In genomic region chr19:47339165-47339564, GRCm38 (mm10) we compare ENCODE assay signal across 8 mouse cellular contexts.
DNase-seq lines count a peak whose midpoint lies in the region; ATAC-seq and TF ChIP-seq lines count a peak whose summit lies in the region.

No protein-coding gene starts in this region.

- peak overlapping the region in 1 of 2 experiments; percentile 17; a peak in 1 of 4 replicates for H3K4me3 ChIP-seq in ES-E14 (ENCODE audit: insufficient read depth in 1 of 2, low read depth in 1 of 2, low read length in 2 of 2, poor library complexity in 1 of 2, severe bottlenecking in 1 of 2)
- H3K4me3 ChIP-seq in forebrain, embryonic 11.5 days (ENCODE audit: low read depth, low read length), result peak overlapping the region; percentile 22
- peak overlapping the region; percentile 38 for H3K4me3 ChIP-seq in layer of hippocampus, adult 2 months
- H3K4me3 ChIP-seq in lung, postnatal 0 days (ENCODE audit: low read depth, low read length), result no peak overlapping the region

- in situ Hi-C loops in ES-E14 (cut with MboI; ENCODE audit: low sequenced_read_pairs in 2 of 2, unreplicated experiment in 2 of 2), result loop anchor here in 1 of 2 experiments (5.0 kb wide), 1 partner anchor 72 kb away; no protein-coding TSS in a partner anchor

- intact Hi-C loops in heart, postnatal 10 days (cut with DNase I), result loop anchor here (2.0 kb wide), 1 partner anchor 160 kb away; the partner anchor contains the start of gene Neurl1a

- TF ChIP-seq EP300 in lung, postnatal 0 days (IDR thresholded peaks at IDR 0.05), result no peak

- H3K36me3 ChIP-seq in ES-E14 (ENCODE audit: control insufficient read depth, insufficient read depth, low read length, poor library complexity, severe bottlenecking), result no peaks in the 10 kb centered on the region
- no peaks in the 10 kb centered on the region for H3K36me3 ChIP-seq in forebrain, embryonic 11.5 days (ENCODE audit: control insufficient read depth, insufficient read depth, low read length)
- no peaks in the 10 kb centered on the region for H3K36me3 ChIP-seq in lung, postnatal 0 days (ENCODE audit: insufficient read depth, low read length)

- peak; percentile 98 for TF ChIP-seq CTCF in layer of hippocampus, adult 2 months (conservative IDR thresholded peaks at IDR 0.05)
- peak; percentile 92 for TF ChIP-seq CTCF in lung, postnatal 0 days (IDR thresholded peaks at IDR 0.05)

- peak overlapping the region; percentile 16; the same call in 1 of the 2 replicates for H3K9ac ChIP-seq in ES-E14 (ENCODE audit: insufficient read depth, low read depth, low read length, poor library complexity, severe bottlenecking)
- H3K9ac ChIP-seq in forebrain, embryonic 11.5 days (ENCODE audit: low read length), result no peak overlapping the region; the same call in 1 of the 2 replicates
- H3K9ac ChIP-seq in lung, postnatal 0 days (replicated peaks; ENCODE audit: low read depth), result no peak overlapping the region

- peak; percentile 86 for DNase-seq in ES-E14 (ENCODE audit: low read depth, low spot score)
- peak; percentile 49 for DNase-seq in c-Kit-positive CD71-positive TER-119-negative erythroid progenitor cells, embryonic 14.5 days (ENCODE audit: low read depth)
- DNase-seq in forebrain, embryonic 11.5 days (ENCODE audit: low spot score), result peak; percentile 90
- DNase-seq in heart, postnatal 10 days, result peak; percentile 86 to 91
- DNase-seq in layer of hippocampus, adult 2 months (ENCODE audit: low spot score in 2 of 2), result peak; percentile 79 to 91
- DNase-seq in lung, postnatal 0 days (ENCODE audit: low spot score), result peak; percentile 78
- peak; percentile 82 for DNase-seq in ovary, postnatal 36 days (ENCODE audit: low spot score)
- DNase-seq in thymus, postnatal 10 days (ENCODE audit: low spot score in 2 of 2), result peak; percentile 25 to 73

- no peak overlapping the region for H3K27ac ChIP-seq in ES-E14 (ENCODE audit: insufficient read depth, low read depth, low read length, poor library complexity, severe bottlenecking)
- H3K27ac ChIP-seq in forebrain, embryonic 11.5 days (ENCODE audit: low read depth, low read length), result no peak overlapping the region
- H3K27ac ChIP-seq in layer of hippocampus, adult 2 months, result peak overlapping the region; percentile 78
- H3K27ac ChIP-seq in lung, postnatal 0 days (ENCODE audit: low read length), result no peak overlapping the region

- 2% methylated on average over 17 of the region's 17 CpGs for WGBS in forebrain, embryonic 11.5 days
- WGBS in lung, postnatal 0 days, result 6% methylated on average over 17 of the region's 17 CpGs

- ATAC-seq in forebrain, embryonic 11.5 days (replicated peaks; ENCODE audit: low FRiP score), result no peak
- no peak for ATAC-seq in lung, postnatal 0 days

- no peaks in the 10 kb centered on the region for H3K9me3 ChIP-seq in ES-E14 (ENCODE audit: control insufficient read depth, insufficient read depth, low read depth, low read length)
- H3K9me3 ChIP-seq in forebrain, embryonic 11.5 days (ENCODE audit: control insufficient read depth, low read length), result no peaks in the 10 kb centered on the region
- H3K9me3 ChIP-seq in lung, postnatal 0 days (ENCODE audit: low read length), result no peaks in the 10 kb centered on the region

- peaks cover 10 to 33% of the 10 kb centered on the region in 2 experiments; a peak in 3 of 4 replicates for H3K4me1 ChIP-seq in ES-E14 (ENCODE audit: control insufficient read depth in 2 of 2, insufficient read depth in 2 of 2, low read length in 2 of 2, poor library complexity in 1 of 2)
- H3K4me1 ChIP-seq in forebrain, embryonic 11.5 days (replicated peaks; ENCODE audit: control insufficient read depth, insufficient read depth, low read length), result peaks cover 13% of the 10 kb centered on the region
- H3K4me1 ChIP-seq in lung, postnatal 0 days (ENCODE audit: insufficient read depth, low read depth, low read length), result peaks cover 4% of the 10 kb centered on the region; the same call in 1 of the 2 replicates

- peaks cover 25% of the 10 kb centered on the region for H3K27me3 ChIP-seq in forebrain, embryonic 11.5 days (ENCODE audit: control insufficient read depth, insufficient read depth, low read length)
- no peaks in the 10 kb centered on the region for H3K27me3 ChIP-seq in lung, postnatal 0 days (replicated peaks; ENCODE audit: insufficient read depth, low read length)

- peak overlapping the region; percentile 65 for H3K4me2 ChIP-seq in forebrain, embryonic 11.5 days (ENCODE audit: low read depth, low read length, severe bottlenecking)
- peak overlapping the region; percentile 29 for H3K4me2 ChIP-seq in lung, postnatal 0 days (replicated peaks; ENCODE audit: low read depth, low read length)

TF ChIP-seq in ES-E14, 5 proteins besides CTCF, POLR2A, EP300 and RAD21:
- TF ChIP-seq MAFK (IDR thresholded peaks at IDR 0.05; ENCODE audit: insufficient read depth, low read depth, low read length) (no peak), ZC3H11A (IDR thresholded peaks at IDR 0.05; ENCODE audit: borderline replicate concordance, low read depth, low read length) (0 out of 2 replicates have a peak, but pooled peaks have one; percentile 46)
